Mouse (Mus musculus) forebrain, embryonic 16.5 days (tissue): ENCODE results near the gene Abcd3. TPM values are rescaled to one million over a fixed set of nuclear protein-coding genes. Genes with fewer than 3 reads are reported as not detected.
A peak's percentile ranks its signal among the peaks of the same experiment; 100 is the strongest.

Experiments
- ATAC-seq: fragments of 200-750 bp; cut with Nextera tagmentation; 2 replicates; pipeline ENCODE4 v1.8.0; 2017; ENCODE audit warnings: mild to moderate bottlenecking, moderate library complexity
- H3K27ac ChIP-seq: fragments of 300-500 bp; sonication (generic); 2 replicates; pipeline ENCODE4 v1.5.1; 2014; ENCODE audit warnings: low read length, control low read depth
- H3K27me3 ChIP-seq: fragments of 300-500 bp; sonication (generic); replicated peaks from 2 replicates; pipeline ENCODE4 v1.6.1; 2014; ENCODE audit warnings: low read length; ENCODE audit not compliant: control insufficient read depth, insufficient read depth
- H3K36me3 ChIP-seq: fragments of 300-500 bp; sonication (generic); 2 replicates; pipeline ENCODE4 v1.6.1; 2014; ENCODE audit not compliant: control insufficient read depth, insufficient read depth
- H3K4me1 ChIP-seq: fragments of 300-500 bp; sonication (generic); replicated peaks from 2 replicates; pipeline ENCODE4 v1.6.1; 2014; ENCODE audit warnings: low read length; ENCODE audit not compliant: control insufficient read depth, insufficient read depth
- H3K4me2 ChIP-seq: fragments of 300-500 bp; sonication (generic); 2 replicates; pipeline ENCODE4 v1.6.1; 2014; ENCODE audit warnings: mild to moderate bottlenecking, low read length, control low read depth
- H3K4me3 ChIP-seq: fragments of 300-500 bp; sonication (generic); replicated peaks from 2 replicates; pipeline ENCODE4 v1.5.1; 2014; ENCODE audit warnings: mild to moderate bottlenecking, low read length, control low read depth
- H3K9ac ChIP-seq: fragments of 300-500 bp; sonication (generic); replicated peaks from 2 replicates; pipeline ENCODE4 v1.6.1; 2014; ENCODE audit warnings: low read depth, low read length, control low read depth
- H3K9me3 ChIP-seq: fragments of 300-500 bp; sonication (generic); 2 replicates; pipeline ENCODE4 v1.6.1; 2016; ENCODE audit warnings: low read length; ENCODE audit not compliant: control insufficient read depth
- WGBS: fragments of 180-500 bp; shearing (Covaris S2); extraction: QIAGEN DNeasy Blood & Tissue Kit; methylation state at CpG from one replicate; pipeline ENCODE4 v1.1.7; 2014; 5-methylcytosine and 5-hydroxymethylcytosine counted together
- polyA plus RNA-seq: library from polyadenylated mRNA; unstranded; fragments of >200 nt; fragmentation: Nextera tagmentation; extraction: Ambion mirVana; gene quantifications from 2 replicates; pipeline ENCODE4 v1.2.1, GENCODE M21; 2015

The Abcd3 gene
- polyA plus RNA-seq, 1 experiment from 2014 or later: 72.8 TPM

DNA sequence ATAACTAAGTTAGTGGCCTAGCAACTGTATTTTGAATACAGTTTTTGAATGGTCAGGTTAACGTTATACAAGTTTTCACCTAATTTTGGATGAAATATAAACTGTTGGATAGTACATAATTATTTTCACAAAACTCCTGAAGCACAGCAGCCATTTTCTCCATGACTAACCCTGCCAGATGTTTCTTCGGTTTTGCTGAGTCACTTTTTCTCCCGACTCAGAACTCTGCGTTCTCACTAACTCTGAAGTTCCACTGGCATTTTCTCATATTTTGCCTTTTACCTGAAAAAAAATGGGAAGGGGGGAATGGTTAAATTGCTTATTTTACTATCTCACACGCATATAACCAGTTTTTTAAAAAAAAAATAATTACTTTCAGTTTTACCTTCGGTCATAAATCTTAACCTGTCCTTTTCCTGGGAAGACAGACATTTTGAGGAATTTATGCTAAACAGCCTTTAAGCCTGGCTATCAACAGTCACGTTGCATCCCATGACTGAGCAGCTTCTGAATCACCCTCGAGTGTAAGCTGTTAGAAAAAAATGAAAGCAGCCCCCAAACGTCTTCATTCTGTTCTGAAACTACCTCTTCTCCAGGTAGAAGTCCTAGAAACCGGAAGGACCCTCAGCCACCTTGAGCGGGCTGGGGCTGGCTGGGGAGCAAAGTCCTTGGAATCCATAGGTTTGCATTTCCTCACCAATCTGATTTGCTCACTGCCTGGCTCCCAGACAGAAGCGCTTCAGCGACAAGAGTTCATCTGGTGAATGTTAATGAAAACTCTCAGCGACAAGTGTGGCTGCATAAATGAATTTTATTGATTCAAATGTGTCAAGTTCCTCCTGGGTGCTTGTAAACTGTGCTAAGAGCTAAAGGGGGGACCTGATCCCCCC, 94.1 kb downstream of the Abcd3 start:
- peaks cover 34% of the 10 kb centered on the region for H3K4me1 ChIP-seq
- 48% methylated on average over 14 of the region's 14 CpGs for WGBS
- no peak for ATAC-seq
- H3K36me3 ChIP-seq: no peaks in the 10 kb centered on the region
- H3K27ac ChIP-seq: no peak overlapping the region
- no peak overlapping the region for H3K9ac ChIP-seq
- no peaks in the 10 kb centered on the region for H3K27me3 ChIP-seq
- 0 out of 2 replicates have a peak overlapping the region, but pooled peaks have one; percentile 2 for H3K4me2 ChIP-seq
- no peaks in the 10 kb centered on the region for H3K9me3 ChIP-seq
- H3K4me3 ChIP-seq: no peak overlapping the region

DNA sequence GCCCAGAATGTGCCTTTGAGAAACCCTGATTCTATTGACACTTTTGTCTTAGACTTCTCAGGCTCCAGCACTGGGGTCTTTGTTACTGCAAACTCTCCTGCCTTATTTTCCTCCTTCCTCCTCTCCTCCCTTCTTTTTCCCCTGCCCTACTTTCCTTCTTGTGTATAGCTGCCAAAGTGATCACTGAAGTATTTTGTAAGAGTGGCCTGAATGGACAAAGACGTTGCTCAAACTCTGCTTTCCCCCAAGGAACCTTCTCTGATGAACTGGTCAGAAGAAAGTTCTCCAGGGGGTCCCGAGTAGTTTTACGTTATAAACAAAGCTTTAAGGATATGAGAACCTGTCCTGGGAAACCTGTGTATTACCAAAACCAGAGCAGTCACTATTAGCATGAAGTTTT, 95.4 kb downstream of the Abcd3 start:
- H3K9ac ChIP-seq: no peak overlapping the region
- no peaks in the 10 kb centered on the region for H3K27me3 ChIP-seq
- H3K27ac ChIP-seq: no peak overlapping the region
- H3K9me3 ChIP-seq: no peaks in the 10 kb centered on the region
- H3K4me1 ChIP-seq: peaks cover 27% of the 10 kb centered on the region
- no peak overlapping the region for H3K4me2 ChIP-seq
- ATAC-seq: no peak
- no peak overlapping the region for H3K4me3 ChIP-seq
- 67% methylated on average over 3 of the region's 3 CpGs for WGBS
- H3K36me3 ChIP-seq: no peaks in the 10 kb centered on the region

DNA sequence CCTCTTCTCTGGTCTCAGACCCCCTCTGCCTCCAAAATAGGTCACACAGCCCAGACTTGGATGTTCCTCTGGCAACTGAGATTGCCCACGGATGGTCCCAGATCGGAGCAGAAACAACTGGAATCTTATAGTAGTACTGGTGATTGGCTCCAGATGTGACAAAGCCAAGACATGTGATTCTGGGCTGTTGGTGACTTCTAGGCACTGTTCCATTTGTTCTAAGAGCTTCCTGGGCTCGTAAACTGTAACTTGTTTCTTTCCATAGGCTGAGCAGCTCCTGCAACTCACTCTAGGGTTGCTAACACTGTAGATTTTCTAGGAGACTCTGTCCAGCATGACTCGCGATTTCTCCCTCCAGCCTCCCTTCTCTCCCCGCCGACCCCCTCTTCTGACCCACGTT, 96.4 kb downstream of the Abcd3 start:
- H3K9me3 ChIP-seq: no peaks in the 10 kb centered on the region
- 80% methylated on average over 8 of the region's 8 CpGs for WGBS
- ATAC-seq: no peak

DNA sequence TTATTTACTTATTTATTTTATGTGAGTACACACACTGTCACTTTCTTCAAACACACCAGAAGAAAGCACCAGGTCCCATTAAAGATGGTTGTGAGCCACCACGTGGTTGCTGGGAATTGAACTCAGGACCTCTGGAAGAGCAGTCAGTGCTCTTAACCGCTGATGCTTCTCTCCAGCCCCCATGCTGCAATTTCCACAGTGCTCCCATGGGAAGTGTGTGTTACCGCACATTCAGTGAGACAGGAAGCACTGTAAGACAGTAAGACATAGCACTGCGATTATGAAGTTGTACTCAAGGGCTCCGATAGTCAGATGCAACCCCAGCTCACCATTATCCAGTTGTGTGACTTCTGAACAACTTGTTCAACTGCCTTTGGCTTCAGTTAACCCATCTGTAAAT, 98.6 kb downstream of the Abcd3 start:
- ATAC-seq: no peak
- Histone ChIP-seq H3K27ac (no peak overlapping the region), H3K4me1 (peaks cover 5% of the 10 kb centered on the region), H3K27me3 (no peaks in the 10 kb centered on the region), H3K36me3 (no peaks in the 10 kb centered on the region), H3K9ac (no peak overlapping the region), H3K4me2 (no peak overlapping the region), H3K9me3 (no peaks in the 10 kb centered on the region), H3K4me3 (no peak overlapping the region)
- WGBS: 91% methylated on average over 5 of the region's 5 CpGs

More for the DNA sequence above, 96.4 kb downstream of the Abcd3 start:
- peaks cover 19% of the 10 kb centered on the region for H3K4me1 ChIP-seq
- no peak overlapping the region for H3K27ac ChIP-seq
- no peak overlapping the region for H3K9ac ChIP-seq
- H3K4me2 ChIP-seq: no peak overlapping the region
- H3K4me3 ChIP-seq: no peak overlapping the region
- H3K36me3 ChIP-seq: no peaks in the 10 kb centered on the region
- H3K27me3 ChIP-seq: no peaks in the 10 kb centered on the region

DNA sequence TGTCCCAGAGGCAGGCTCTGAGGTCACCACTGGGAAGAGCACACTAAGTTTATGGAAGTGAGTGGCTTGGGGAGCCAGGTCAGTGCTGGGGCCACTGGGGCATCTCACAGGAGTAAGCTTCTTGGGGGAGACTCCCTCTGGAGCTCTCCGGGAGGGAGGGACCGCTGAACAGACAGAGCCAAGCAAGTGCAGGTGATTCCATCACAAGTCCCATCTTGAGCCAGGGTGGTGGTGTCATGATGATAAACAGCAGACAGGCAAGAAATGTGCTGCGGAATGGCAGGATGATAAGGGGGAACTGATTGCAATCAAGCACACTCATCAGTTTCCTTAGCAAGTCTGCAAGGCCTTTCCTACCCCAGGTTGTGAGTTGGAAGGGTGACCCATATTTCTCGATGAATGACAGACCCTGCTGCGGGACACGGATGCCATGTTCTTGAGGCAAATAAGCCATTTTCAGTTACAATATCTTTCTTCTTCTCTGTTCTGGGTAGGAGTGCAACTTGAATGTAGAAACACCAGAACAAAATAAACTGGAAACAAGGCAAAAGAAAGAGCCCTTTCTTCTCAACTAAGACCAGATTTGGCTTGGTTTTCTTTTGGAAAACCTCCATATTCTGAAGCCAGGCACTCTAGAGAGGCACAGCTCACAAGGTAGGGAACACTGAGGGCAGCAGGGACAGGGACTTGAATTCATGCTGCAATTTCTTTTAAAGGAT, 99.2 kb downstream of the Abcd3 start:
- Histone ChIP-seq H3K9me3 (no peaks in the 10 kb centered on the region), H3K4me3 (no peak overlapping the region), H3K36me3 (no peaks in the 10 kb centered on the region), H3K4me2 (no peak overlapping the region), H3K27ac (no peak overlapping the region), H3K9ac (no peak overlapping the region), H3K27me3 (no peaks in the 10 kb centered on the region), H3K4me1 (no peaks in the 10 kb centered on the region; the same call in 1 of the 2 replicates)
- ATAC-seq: no peak
- WGBS: 72% methylated on average over 6 of the region's 6 CpGs

DNA sequence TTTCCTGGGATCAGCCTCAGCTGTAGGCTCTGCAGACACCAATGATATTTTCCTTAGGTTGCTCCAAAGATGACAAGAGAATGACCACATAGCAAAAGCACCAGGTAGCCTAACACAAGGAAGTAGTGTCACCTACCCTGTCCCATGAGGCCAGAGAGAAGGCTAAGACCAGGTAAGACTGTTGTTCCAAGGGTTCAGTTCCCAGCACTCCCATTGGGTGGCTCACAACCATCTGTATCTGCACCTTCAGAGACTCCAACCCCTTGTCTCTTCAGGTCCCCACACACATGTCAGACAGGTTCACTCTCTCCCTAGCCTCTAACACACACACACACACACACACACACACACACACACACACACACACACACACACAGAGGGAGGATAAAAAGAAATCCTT, 99.8 kb downstream of the Abcd3 start:
- H3K4me3 ChIP-seq: no peak overlapping the region
- H3K4me1 ChIP-seq: no peaks in the 10 kb centered on the region; the same call in 1 of the 2 replicates
- no peak for ATAC-seq
- H3K9ac ChIP-seq: no peak overlapping the region
- H3K4me2 ChIP-seq: no peak overlapping the region
- H3K27ac ChIP-seq: no peak overlapping the region
- no peaks in the 10 kb centered on the region for H3K9me3 ChIP-seq
- H3K36me3 ChIP-seq: no peaks in the 10 kb centered on the region
- no peaks in the 10 kb centered on the region for H3K27me3 ChIP-seq

DNA sequence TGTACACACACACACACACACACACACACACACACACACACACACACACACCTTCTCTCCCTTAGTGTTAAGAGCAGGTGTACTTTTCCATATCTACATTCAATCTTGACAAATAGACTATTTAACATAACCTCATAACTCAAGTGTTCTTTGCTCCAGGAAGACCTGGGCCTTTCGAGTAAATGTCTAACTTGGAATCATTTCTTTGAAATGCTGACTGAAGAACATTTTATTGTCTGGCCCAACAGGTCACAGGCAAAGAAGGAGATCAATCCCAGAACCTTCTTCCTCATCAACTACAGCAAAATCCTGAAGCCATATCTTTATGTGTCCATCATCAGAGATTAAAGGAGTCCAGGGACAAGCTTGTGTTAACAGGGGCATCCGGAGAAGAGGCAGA, 100.6 kb downstream of the Abcd3 start:
- Histone ChIP-seq H3K36me3 (no peaks in the 10 kb centered on the region), H3K9me3 (no peaks in the 10 kb centered on the region), H3K27me3 (no peaks in the 10 kb centered on the region), H3K4me1 (no peaks in the 10 kb centered on the region; the same call in 1 of the 2 replicates), H3K4me2 (no peak overlapping the region), H3K27ac (no peak overlapping the region), H3K9ac (no peak overlapping the region), H3K4me3 (no peak overlapping the region)
- WGBS: 93% methylated on average over 2 of the region's 2 CpGs
- ATAC-seq: no peak

DNA sequence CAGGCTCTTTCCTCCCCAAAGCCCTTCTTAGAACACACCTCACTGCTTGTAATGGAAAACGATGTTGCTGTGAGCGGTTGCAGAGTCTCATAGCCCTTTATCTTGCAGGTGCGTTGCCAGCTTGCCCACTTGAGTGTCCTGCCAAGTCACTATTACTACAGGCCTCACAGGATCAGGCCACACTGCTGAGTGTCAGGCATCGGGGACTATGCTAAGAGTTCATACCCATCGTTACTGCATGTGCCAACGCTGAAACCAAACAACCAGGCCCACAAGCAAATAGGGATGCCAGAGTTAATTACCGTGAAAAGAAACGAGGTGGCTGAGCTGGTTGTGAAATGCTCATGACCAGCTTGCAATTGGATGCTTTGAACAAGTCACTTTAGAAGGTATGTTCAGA, 101.3 kb downstream of the Abcd3 start:
- 41% methylated on average over 8 of the region's 8 CpGs for WGBS
- no peak overlapping the region for H3K4me2 ChIP-seq
- H3K27me3 ChIP-seq: no peaks in the 10 kb centered on the region
- H3K9me3 ChIP-seq: no peaks in the 10 kb centered on the region
- no peak overlapping the region for H3K4me3 ChIP-seq
- no peak for ATAC-seq
- no peaks in the 10 kb centered on the region; the same call in 1 of the 2 replicates for H3K4me1 ChIP-seq
- no peaks in the 10 kb centered on the region for H3K36me3 ChIP-seq
- H3K27ac ChIP-seq: no peak overlapping the region
- no peak overlapping the region for H3K9ac ChIP-seq

DNA sequence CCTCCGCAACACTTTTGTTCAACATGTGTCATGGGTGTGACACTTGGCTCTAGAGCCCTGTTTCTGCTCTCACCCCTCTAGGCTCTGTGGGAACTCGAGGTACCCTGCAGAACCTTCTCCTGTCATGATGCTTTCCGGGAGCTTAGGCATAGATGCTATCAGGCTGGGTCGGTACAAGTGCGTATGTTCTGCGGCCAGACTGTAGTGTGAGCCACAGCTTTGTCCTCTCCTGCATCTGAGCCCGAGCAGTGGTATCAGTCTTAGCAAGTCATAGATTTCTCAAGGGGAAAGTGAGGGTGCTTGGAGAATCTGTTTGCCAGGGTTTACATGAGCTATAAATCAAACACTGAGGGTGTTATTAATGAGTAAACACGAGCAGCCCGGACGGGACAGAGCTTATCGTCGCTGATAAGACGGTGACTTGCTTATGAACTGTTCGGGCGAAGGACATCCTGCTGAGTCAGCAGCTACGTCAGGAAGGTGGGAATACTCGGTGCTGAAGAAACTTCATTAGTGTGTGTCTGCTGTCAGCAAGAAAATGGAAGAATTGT, 101.9 kb downstream of the Abcd3 start:
- 71% methylated on average over 17 of the region's 17 CpGs for WGBS
- Histone ChIP-seq H3K9me3 (no peaks in the 10 kb centered on the region), H3K27ac (no peak overlapping the region), H3K4me2 (no peak overlapping the region), H3K27me3 (no peaks in the 10 kb centered on the region), H3K4me3 (no peak overlapping the region), H3K4me1 (no peaks in the 10 kb centered on the region; the same call in 1 of the 2 replicates), H3K9ac (no peak overlapping the region), H3K36me3 (no peaks in the 10 kb centered on the region)
- no peak for ATAC-seq
